Mouse (Mus musculus) brain, adult 2 months (tissue): ENCODE measurements at regions not wholly inside any gene's neighbourhood (a gene's known extent, or its start where the extent isn't known, plus 50 kb on each side); places are given as distances from the start of the nearest gene placed in this dataset.

Experiments used
- DNase-seq: peaks from one replicate; pipeline ENCODE4 v3.0.0; 2011; ENCODE audit warnings: low read depth, low spot score

- DNase-seq, result no peak
These were observed 270.3 kb downstream of the Ets1 start for GRCm38 (mm10) chr9:32906233-32906872.

GRCm38 (mm10) chr9:32910641-32911040, 274.6 kb downstream of the Ets1 start:
- no peak for DNase-seq

GRCm38 (mm10) chr9:32915633-32916032, 279.6 kb downstream of the Ets1 start:
- no peak for DNase-seq

GRCm38 (mm10) chr9:32916731-32917130, 280.7 kb downstream of the Ets1 start:
- no peak for DNase-seq

- DNase-seq, result no peak
These were observed 287.9 kb downstream of the Ets1 start for GRCm38 (mm10) chr9:32923925-32924324.

- DNase-seq, result no peak
These were observed 288.4 kb downstream of the Ets1 start for GRCm38 (mm10) chr9:32924333-32924886.

GRCm38 (mm10) chr9:32925036-32925435, 289.0 kb downstream of the Ets1 start:
- DNase-seq, result no peak

- no peak for DNase-seq
These were observed 289.9 kb downstream of the Ets1 start for GRCm38 (mm10) chr9:32925720-32926595.

GRCm38 (mm10) chr9:32927656-32928055, 291.6 kb downstream of the Ets1 start:
- DNase-seq, result no peak

- DNase-seq, result no peak
These were observed 292.4 kb downstream of the Ets1 start for GRCm38 (mm10) chr9:32928289-32929000.

GRCm38 (mm10) chr9:32929331-32929730, 293.3 kb downstream of the Ets1 start:
- DNase-seq, result no peak

- DNase-seq, result no peak
These were observed 293.8 kb downstream of the Ets1 start for GRCm38 (mm10) chr9:32929826-32930225.

- DNase-seq, result no peak
These were observed 295.4 kb downstream of the Ets1 start for GRCm38 (mm10) chr9:32931266-32932005.

GRCm38 (mm10) chr9:32933237-32934071, 297.4 kb downstream of the Ets1 start:
- no peak for DNase-seq

- DNase-seq, result no peak
These were observed 298.4 kb downstream of the Ets1 start for GRCm38 (mm10) chr9:32934436-32934835.

- no peak for DNase-seq
These were observed 300.4 kb downstream of the Ets1 start for GRCm38 (mm10) chr9:32936462-32936861.

- no peak for DNase-seq
These were observed 301.4 kb downstream of the Ets1 start for GRCm38 (mm10) chr9:32937391-32937790.

GRCm38 (mm10) chr9:32938857-32939256, 302.8 kb downstream of the Ets1 start:
- no peak for DNase-seq

- no peak for DNase-seq
These were observed 303.6 kb downstream of the Ets1 start for GRCm38 (mm10) chr9:32939626-32940025.

- DNase-seq, result peak; percentile 83
These were observed 304.2 kb downstream of the Ets1 start for GRCm38 (mm10) chr9:32940111-32940813.
